Mouse (Mus musculus) G1E (cell line): ENCODE data around the gene Grn.

ENCODE experiments used
- CTCF ChIP-seq: IDR thresholded peaks from 2 replicates; pipeline ENCODE4 v1.5.1; 2012; ENCODE audit warnings: low read depth, low read length, inconsistent platforms, mixed read lengths
- POLR2AphosphoS5 ChIP-seq: IDR thresholded peaks from 2 replicates; pipeline ENCODE4 v1.6.1; 2012; ENCODE audit warnings: low read depth, low read length, inconsistent platforms; ENCODE audit not compliant: insufficient replicate concordance
- TAL1 ChIP-seq: conservative IDR thresholded peaks from 2 replicates; pipeline ENCODE4 v1.6.1; 2012; ENCODE audit warnings: low read depth, low read length, inconsistent platforms, mixed read lengths

- TF ChIP-seq CTCF (no peak), TAL1 (no peak), POLR2AphosphoS5 (no peak)
Observed at GRCm38 (mm10) chr11:102437120-102438061, 7.3 kb downstream of the Grn start.
